Mouse (Mus musculus) lung, postnatal 0 days (tissue): Measurements from ENCODE around the gene N4bp2l1.

Experiments used
- CTCF ChIP-seq: IDR thresholded peaks from 2 replicates; pipeline ENCODE4 v1.5.1; 2016; ENCODE audit warnings: antibody characterized with exemption, mild to moderate bottlenecking
- EP300 ChIP-seq: IDR thresholded peaks from 2 replicates; pipeline ENCODE4 v1.6.1; 2016; ENCODE audit warnings: antibody characterized with exemption, mild to moderate bottlenecking, control low read depth

GRCm38 (mm10) chr5:150543184-150543583 lies 53.8 kb downstream of the N4bp2l1 start:
- TF ChIP-seq CTCF (no peak), EP300 (no peak)
